Mouse (Mus musculus) lung, postnatal 0 days (tissue): Measurements from ENCODE around the gene Gm5426. TPM values are rescaled to one million over a fixed set of nuclear protein-coding genes. Genes with fewer than 3 reads are reported as not detected.
A peak's percentile ranks its signal among the peaks of the same experiment; 100 is the strongest.

ENCODE experiments used
- ATAC-seq: fragments of 200-750 bp; cut with Nextera tagmentation; 2 replicates; pipeline ENCODE4 v1.8.0; 2017; ENCODE audit warnings: moderate library complexity
- DNase-seq: peaks from one replicate; pipeline ENCODE4 v3.0.0-alpha.2; 2016; ENCODE audit warnings: low spot score
- H3K27ac ChIP-seq: fragments of 300-500 bp; sonication (generic); 2 replicates; pipeline ENCODE4 v1.5.1; 2014; ENCODE audit warnings: antibody characterized with exemption, mild to moderate bottlenecking, low read length, mixed read lengths
- H3K27me3 ChIP-seq: fragments of 300-500 bp; sonication (generic); replicated peaks from 2 replicates; pipeline ENCODE4 v1.6.1; 2014; ENCODE audit warnings: low read length, mixed read lengths; ENCODE audit not compliant: insufficient read depth
- H3K36me3 ChIP-seq: fragments of 300-500 bp; sonication (generic); 2 replicates; pipeline ENCODE4 v1.6.1; 2014; ENCODE audit warnings: low read length, mixed read lengths; ENCODE audit not compliant: insufficient read depth
- H3K4me1 ChIP-seq: fragments of 300-500 bp; sonication (generic); 2 replicates; pipeline ENCODE4 v1.6.1; 2014; ENCODE audit warnings: antibody characterized with exemption, low read depth, low read length, mixed read lengths; ENCODE audit not compliant: insufficient read depth
- H3K4me2 ChIP-seq: fragments of 300-500 bp; sonication (generic); replicated peaks from 2 replicates; pipeline ENCODE4 v1.6.1; 2014; ENCODE audit warnings: low read depth, mild to moderate bottlenecking, low read length, moderate library complexity, mixed read lengths
- H3K4me3 ChIP-seq: fragments of 300-500 bp; sonication (generic); 2 replicates; pipeline ENCODE4 v1.5.1; 2014; ENCODE audit warnings: low read depth, low read length
- H3K9ac ChIP-seq: fragments of 300-500 bp; sonication (generic); replicated peaks from 2 replicates; pipeline ENCODE4 v1.6.1; 2014; ENCODE audit warnings: low read depth, mild to moderate bottlenecking
- H3K9me3 ChIP-seq: fragments of 300-500 bp; sonication (generic); 2 replicates; pipeline ENCODE4 v1.6.1; 2016; ENCODE audit warnings: low read length, mixed read lengths
- CTCF ChIP-seq: IDR thresholded peaks from 2 replicates; pipeline ENCODE4 v1.5.1; 2016; ENCODE audit warnings: antibody characterized with exemption, mild to moderate bottlenecking
- EP300 ChIP-seq: IDR thresholded peaks from 2 replicates; pipeline ENCODE4 v1.6.1; 2016; ENCODE audit warnings: antibody characterized with exemption, mild to moderate bottlenecking, control low read depth
- WGBS: fragments of 180-500 bp; shearing (Covaris S2); extraction: QIAGEN DNeasy Blood & Tissue Kit; methylation state at CpG from one replicate; pipeline ENCODE4 v1.1.7; 2014; 5-methylcytosine and 5-hydroxymethylcytosine counted together
- microRNA-seq: library from miRNA; unstranded; fragments of <30 nt; microRNA quantifications from one replicate; pipeline ENCODE4, GENCODE M21; 2016
- polyA plus RNA-seq: library from polyadenylated mRNA; unstranded; fragments of >200 nt; fragmentation: Nextera tagmentation; extraction: Ambion mirVana; gene quantifications from 2 replicates; pipeline ENCODE4 v1.2.1, GENCODE M21; 2015

Gm5426 gene
- polyA plus RNA-seq, 1 experiment from 2014 or later: not detected

DNA sequence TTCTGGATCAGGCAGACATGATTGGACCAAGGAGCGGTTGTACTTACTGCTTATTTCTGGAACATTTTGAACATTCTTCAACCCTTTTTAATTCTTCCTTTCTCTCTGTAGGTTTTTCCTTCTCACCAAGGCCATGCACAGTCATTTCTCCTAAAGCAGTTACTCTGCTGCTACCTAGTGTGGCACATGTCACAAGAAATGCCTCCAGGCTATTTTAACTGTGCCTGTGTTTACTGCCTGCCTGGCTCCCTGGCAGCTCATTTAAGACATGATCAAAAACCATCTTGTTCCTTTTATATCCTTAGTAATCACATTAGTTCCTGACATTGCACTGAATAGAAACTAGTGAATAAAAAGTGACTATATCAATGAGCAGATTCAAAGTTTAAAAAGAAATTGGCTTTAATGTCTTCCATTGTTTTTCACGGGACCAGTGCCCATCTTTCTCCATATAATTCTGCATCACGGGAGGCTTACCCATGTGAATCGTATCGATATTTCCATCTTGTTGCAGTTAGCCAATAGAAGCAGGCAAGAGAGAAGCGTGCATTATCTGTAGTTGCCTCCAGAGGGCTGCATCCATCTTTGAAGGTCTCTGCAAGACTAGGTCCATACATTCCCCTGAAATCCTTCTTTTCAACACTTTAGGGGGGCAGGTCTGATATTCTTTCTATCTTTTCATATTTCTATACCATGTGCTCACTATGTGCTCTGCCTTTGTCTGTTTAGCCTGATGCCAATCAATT is 45.7 kb downstream of the Gm5426 start:
- no peaks in the 10 kb centered on the region for H3K9me3 ChIP-seq
- H3K27ac ChIP-seq: peak overlapping the region; percentile 33

DNA sequence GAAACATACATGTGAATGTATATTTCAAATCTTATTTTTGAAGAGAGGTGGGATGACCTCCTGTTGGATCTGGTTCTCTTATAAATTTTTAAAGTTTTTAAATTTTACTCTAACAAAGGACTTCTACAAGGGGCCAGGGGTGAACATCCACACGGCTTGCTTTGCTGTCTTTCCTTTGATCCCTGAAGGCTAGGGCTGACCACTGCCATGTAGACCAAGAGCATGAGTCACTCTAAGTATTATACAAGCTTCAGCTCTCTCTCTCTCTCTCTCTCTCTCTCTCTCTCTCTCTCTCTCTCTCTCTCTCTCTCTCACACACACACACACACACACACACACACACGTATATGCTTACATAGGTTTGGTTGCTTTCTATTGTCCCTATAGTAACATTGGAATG is 48.6 kb downstream of the Gm5426 start:
- DNase-seq: no peak
- ATAC-seq: no peak
- Histone ChIP-seq H3K9me3 (no peaks in the 10 kb centered on the region), H3K4me3 (no peak overlapping the region), H3K4me2 (no peak overlapping the region), H3K9ac (no peak overlapping the region), H3K36me3 (no peaks in the 10 kb centered on the region), H3K27me3 (no peaks in the 10 kb centered on the region), H3K27ac (no peak overlapping the region), H3K4me1 (peaks cover 2% of the 10 kb centered on the region; the same call in 1 of the 2 replicates)
- TF ChIP-seq CTCF (no peak), EP300 (no peak)
- 78% methylated on average over 2 of the region's 2 CpGs for WGBS

More for the DNA sequence above, 45.7 kb downstream of the Gm5426 start:
- WGBS: 90% methylated on average over 6 of the region's 6 CpGs
- no peak for TF ChIP-seq EP300
- peak; percentile 34 for TF ChIP-seq CTCF
- H3K4me1 ChIP-seq: no peaks in the 10 kb centered on the region; the same call in 1 of the 2 replicates
- no peak; the same call in 1 of the 2 replicates for ATAC-seq
- no peaks in the 10 kb centered on the region for H3K36me3 ChIP-seq
- H3K4me2 ChIP-seq: no peak overlapping the region
- no peaks in the 10 kb centered on the region for H3K27me3 ChIP-seq
- no peak overlapping the region for H3K4me3 ChIP-seq
- no peak for DNase-seq
- H3K9ac ChIP-seq: no peak overlapping the region

DNA sequence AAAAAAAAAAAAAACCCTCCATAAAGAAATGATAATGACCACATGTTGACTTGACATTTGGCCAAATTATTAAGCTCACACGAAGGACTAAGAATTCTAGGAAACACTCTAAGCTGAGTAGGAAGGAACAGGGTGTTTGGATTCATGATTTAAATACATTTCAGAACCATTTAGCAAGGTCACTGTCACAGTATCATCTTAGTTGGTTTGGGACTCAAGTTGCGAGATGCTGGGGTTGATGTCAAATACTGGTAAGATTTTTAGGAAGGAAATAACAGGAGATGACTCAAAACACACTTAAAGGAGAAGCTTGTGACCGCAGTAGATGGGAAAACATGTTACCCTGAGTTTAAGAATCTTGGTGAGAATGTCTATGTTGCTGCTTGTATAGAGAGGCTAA is 49.2 kb downstream of the Gm5426 start:
- peaks cover 2% of the 10 kb centered on the region; the same call in 1 of the 2 replicates for H3K4me1 ChIP-seq
- no peak overlapping the region for H3K9ac ChIP-seq
- no peaks in the 10 kb centered on the region for H3K27me3 ChIP-seq
- H3K9me3 ChIP-seq: no peaks in the 10 kb centered on the region
- no peak overlapping the region for H3K4me3 ChIP-seq
- no peak for ATAC-seq
- peak; percentile 48 for DNase-seq
- no peak overlapping the region for H3K4me2 ChIP-seq
- H3K36me3 ChIP-seq: no peaks in the 10 kb centered on the region
- no peak for TF ChIP-seq CTCF
- TF ChIP-seq EP300: peak; percentile 64
- H3K27ac ChIP-seq: 0 out of 2 replicates have a peak overlapping the region, but pooled peaks have one; percentile 4
- WGBS: 51% methylated on average over 3 of the region's 3 CpGs

Small RNAs within 50 kb of the gene (microRNA-seq; reads per million reads assigned to microRNA genes)
- not detected for gene Gm22913

Other genes with a start within 250 kb of the Gm5426 start
- gene Eea1, start 196.0 kb upstream of the Gm5426 start, polyA plus RNA-seq: 27.5 and 29.1 TPM in 2 replicates